Mouse (Mus musculus): ENCODE results near the gene 1810043G02Rik. TPM values are rescaled to one million over a fixed set of nuclear protein-coding genes. Genes with fewer than 3 reads are reported as not detected.
"Not testable (repeated sequence)": the region's sequence is repeated elsewhere in the genome, so short reads cannot be mapped to it uniquely, and the experiment has no call there.

The 1810043G02Rik gene
- polyA plus RNA-seq, 1 experiment from 2014 or later: 38.1 TPM

DNA sequence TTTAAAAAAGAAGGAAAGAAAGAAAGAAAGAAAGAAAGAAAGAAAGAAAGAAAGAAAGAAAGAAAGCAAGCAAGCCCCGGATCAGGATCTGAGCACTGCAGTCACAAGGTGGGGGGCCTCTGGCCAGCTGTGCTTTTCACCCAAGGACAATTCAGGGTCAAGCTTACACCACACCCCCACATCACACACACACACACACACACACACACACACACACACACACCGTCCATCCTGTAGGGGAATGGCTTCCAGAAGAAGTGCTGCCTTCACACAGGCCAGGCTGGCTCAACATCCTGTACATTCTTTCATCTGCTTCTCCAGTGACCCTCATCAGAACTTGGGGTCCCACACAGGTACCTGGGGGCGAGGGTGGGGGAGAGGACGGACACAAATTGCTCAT, 41.0 kb downstream of the 1810043G02Rik start:
- Histone ChIP-seq H3K27me3 (ENCODE audit: control insufficient read depth, insufficient read depth, low read length) (no peaks in the 10 kb centered on the region), H3K4me3 (ENCODE audit: low read depth, low read length) (no peak overlapping the region), H3K9me3 (ENCODE audit: control insufficient read depth, low read depth, low read length) (no peaks in the 10 kb centered on the region; the same call in 1 of the 2 replicates), H3K4me1 (ENCODE audit: control insufficient read depth, insufficient read depth, low read length) (no peaks in the 10 kb centered on the region), H3K36me3 (ENCODE audit: control insufficient read depth, insufficient read depth, low read length) (no peaks in the 10 kb centered on the region), H3K27ac (ENCODE audit: low read length) (no peak overlapping the region), H3K4me2 (replicated peaks; ENCODE audit: low read depth, low read length) (no peak overlapping the region), H3K9ac (replicated peaks; ENCODE audit: low read depth, low read length) (no peak overlapping the region)
- ATAC-seq (ENCODE audit: insufficient number of reproducible peaks, insufficient read depth, low FRiP score, low read depth): no peak
- 82% methylated on average over 4 of the region's 4 CpGs for WGBS

DNA sequence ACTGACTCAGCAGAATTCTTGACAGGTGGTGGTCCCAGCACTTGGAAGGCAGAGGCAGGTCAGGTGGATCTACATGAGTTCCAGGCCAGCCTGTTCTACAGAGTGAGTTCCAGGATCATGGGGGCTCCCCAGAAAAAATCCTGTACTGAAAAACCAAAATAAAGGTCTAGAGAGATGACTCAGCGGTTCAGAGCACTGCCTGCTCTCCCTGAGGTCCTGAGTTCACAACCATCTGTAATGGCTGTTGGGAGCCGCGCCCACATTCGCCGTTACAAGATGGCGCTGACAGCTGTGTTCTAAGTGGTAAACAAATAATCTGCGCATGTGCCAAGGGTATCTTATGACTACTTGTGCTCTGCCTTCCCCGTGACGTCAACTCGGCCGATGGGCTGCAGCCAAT, 41.7 kb downstream of the 1810043G02Rik start:
- not testable (repeated sequence) for ATAC-seq (ENCODE audit: insufficient number of reproducible peaks, insufficient read depth, low FRiP score, low read depth); H3K36me3 ChIP-seq (ENCODE audit: control insufficient read depth, insufficient read depth, low read length); H3K4me3 ChIP-seq (ENCODE audit: low read depth, low read length); H3K9ac ChIP-seq (replicated peaks; ENCODE audit: low read depth, low read length); H3K9me3 ChIP-seq (ENCODE audit: control insufficient read depth, low read depth, low read length); H3K27ac ChIP-seq (ENCODE audit: low read length); H3K27me3 ChIP-seq (ENCODE audit: control insufficient read depth, insufficient read depth, low read length); H3K4me1 ChIP-seq (ENCODE audit: control insufficient read depth, insufficient read depth, low read length); H3K4me2 ChIP-seq (replicated peaks; ENCODE audit: low read depth, low read length)
- 96% methylated on average over 6 of the region's 11 CpGs for WGBS

DNA sequence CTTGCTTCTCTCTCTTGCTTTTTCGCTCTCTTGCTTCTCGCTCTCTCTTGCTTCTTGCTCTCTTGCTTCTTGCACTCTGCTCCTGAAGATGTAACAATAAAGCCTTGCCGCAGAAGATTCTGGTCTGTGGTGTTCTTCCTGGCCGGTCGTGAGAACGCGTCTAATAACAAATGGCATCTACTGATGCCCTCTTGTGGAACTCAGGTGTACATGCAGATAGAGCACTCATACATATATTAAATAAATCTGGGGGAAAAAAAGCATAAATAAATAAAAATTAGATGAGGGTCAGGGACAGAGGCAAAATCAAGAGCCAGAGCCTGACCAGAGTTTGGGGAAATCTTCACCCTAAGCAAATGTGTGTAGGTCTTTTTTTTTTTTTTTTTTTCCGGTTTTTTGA, 47.1 kb downstream of the 1810043G02Rik start:
- not testable (repeated sequence) for H3K4me1 ChIP-seq (ENCODE audit: control insufficient read depth, insufficient read depth, low read length); H3K36me3 ChIP-seq (ENCODE audit: control insufficient read depth, insufficient read depth, low read length); H3K9ac ChIP-seq (replicated peaks; ENCODE audit: low read depth, low read length); H3K27ac ChIP-seq (ENCODE audit: low read length); H3K4me3 ChIP-seq (ENCODE audit: low read depth, low read length); H3K9me3 ChIP-seq (ENCODE audit: control insufficient read depth, low read depth, low read length); ATAC-seq (ENCODE audit: insufficient number of reproducible peaks, insufficient read depth, low FRiP score, low read depth); H3K27me3 ChIP-seq (ENCODE audit: control insufficient read depth, insufficient read depth, low read length); H3K4me2 ChIP-seq (replicated peaks; ENCODE audit: low read depth, low read length)
- WGBS: 76% methylated on average over 6 of the region's 8 CpGs

DNA sequence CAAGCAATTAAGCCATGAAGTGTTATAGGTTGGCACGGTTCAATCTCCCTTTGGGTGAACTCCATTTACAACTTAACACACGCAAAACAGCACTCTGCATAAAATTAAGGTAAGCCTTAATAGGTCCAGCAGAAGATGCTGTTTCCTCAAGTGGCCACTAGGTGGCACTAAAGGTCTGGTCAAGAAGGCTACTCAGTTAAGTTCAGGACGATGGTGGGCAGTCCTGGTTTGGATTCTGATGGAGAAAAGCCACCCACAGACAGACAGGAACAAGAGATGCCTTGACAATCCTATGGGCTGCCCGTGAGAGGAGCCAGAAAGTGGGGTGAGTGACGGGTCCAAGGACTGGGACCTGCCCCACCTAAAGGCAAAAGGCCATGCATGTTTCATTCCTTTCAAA, 49.8 kb downstream of the 1810043G02Rik start:
- Histone ChIP-seq H3K4me2 (replicated peaks; ENCODE audit: low read depth, low read length) (no peak overlapping the region), H3K9me3 (ENCODE audit: control insufficient read depth, low read depth, low read length) (no peaks in the 10 kb centered on the region), H3K4me1 (ENCODE audit: control insufficient read depth, insufficient read depth, low read length) (no peaks in the 10 kb centered on the region), H3K36me3 (ENCODE audit: control insufficient read depth, insufficient read depth, low read length) (no peaks in the 10 kb centered on the region), H3K4me3 (ENCODE audit: low read depth, low read length) (no peak overlapping the region), H3K9ac (replicated peaks; ENCODE audit: low read depth, low read length) (no peak overlapping the region), H3K27ac (ENCODE audit: low read length) (no peak overlapping the region), H3K27me3 (ENCODE audit: control insufficient read depth, insufficient read depth, low read length) (no peaks in the 10 kb centered on the region)
- peak; percentile 69; the same call in 1 of the 2 replicates for ATAC-seq (ENCODE audit: insufficient number of reproducible peaks, insufficient read depth, low FRiP score, low read depth)
- 7% methylated on average over 5 of the region's 5 CpGs for WGBS

DNA sequence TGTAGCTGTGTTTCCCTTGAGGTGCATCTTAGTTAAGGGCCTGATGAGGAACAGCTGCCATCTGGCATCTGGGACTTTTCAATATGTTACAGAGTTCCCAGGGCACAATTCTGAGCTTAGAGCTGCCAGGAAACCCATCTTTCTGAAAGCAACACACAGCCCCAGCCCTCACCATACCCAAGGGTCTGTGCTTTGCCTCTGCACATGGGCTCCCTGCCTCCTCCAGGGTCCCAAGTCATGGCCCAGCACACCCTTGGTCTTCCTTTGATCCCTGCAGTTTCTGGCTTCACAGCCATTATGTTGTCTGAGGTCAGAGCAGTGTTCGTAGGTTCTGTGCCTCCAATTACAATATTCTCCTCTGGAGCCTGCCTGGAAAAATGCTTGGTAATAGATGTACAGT, 50.8 kb downstream of the 1810043G02Rik start:
- H3K9ac ChIP-seq (replicated peaks; ENCODE audit: low read depth, low read length): no peak overlapping the region
- no peaks in the 10 kb centered on the region for H3K4me1 ChIP-seq (ENCODE audit: control insufficient read depth, insufficient read depth, low read length)
- H3K4me2 ChIP-seq (replicated peaks; ENCODE audit: low read depth, low read length): no peak overlapping the region
- ATAC-seq (ENCODE audit: insufficient number of reproducible peaks, insufficient read depth, low FRiP score, low read depth): no peak
- H3K9me3 ChIP-seq (ENCODE audit: control insufficient read depth, low read depth, low read length): no peaks in the 10 kb centered on the region
- no peaks in the 10 kb centered on the region for H3K36me3 ChIP-seq (ENCODE audit: control insufficient read depth, insufficient read depth, low read length)
- no peak overlapping the region for H3K27ac ChIP-seq (ENCODE audit: low read length)
- WGBS: 93% methylated on average over 1 of the region's 1 CpGs
- H3K4me3 ChIP-seq (ENCODE audit: low read depth, low read length): no peak overlapping the region
- H3K27me3 ChIP-seq (ENCODE audit: control insufficient read depth, insufficient read depth, low read length): no peaks in the 10 kb centered on the region

DNA sequence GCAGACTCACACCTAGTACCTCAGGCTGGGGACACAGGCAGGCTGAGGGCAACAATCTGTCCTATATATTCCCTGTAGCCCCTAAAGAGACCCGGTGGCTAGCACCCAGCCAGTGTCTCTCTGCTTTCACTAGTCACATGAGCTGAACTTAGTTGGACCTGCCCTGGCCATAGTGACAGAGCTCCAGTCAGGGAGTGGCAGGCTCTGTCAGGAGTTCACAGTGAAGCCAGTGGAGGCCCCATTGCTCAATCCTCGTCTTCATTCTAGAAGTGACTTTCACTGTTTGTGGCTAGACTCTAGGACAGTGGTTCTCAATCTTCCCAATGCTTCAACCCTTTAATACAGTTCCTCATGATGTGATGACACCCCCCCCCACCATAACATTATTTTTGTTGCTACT, 53.7 kb downstream of the 1810043G02Rik start:
- no peak for ATAC-seq (ENCODE audit: insufficient number of reproducible peaks, insufficient read depth, low FRiP score, low read depth)
- H3K27me3 ChIP-seq (ENCODE audit: control insufficient read depth, insufficient read depth, low read length): no peaks in the 10 kb centered on the region
- WGBS: 69% methylated on average over 2 of the region's 2 CpGs

More for the DNA sequence above, 53.7 kb downstream of the 1810043G02Rik start:
- Histone ChIP-seq H3K4me1 (ENCODE audit: control insufficient read depth, insufficient read depth, low read length) (no peaks in the 10 kb centered on the region), H3K9me3 (ENCODE audit: control insufficient read depth, low read depth, low read length) (no peaks in the 10 kb centered on the region), H3K9ac (replicated peaks; ENCODE audit: low read depth, low read length) (no peak overlapping the region), H3K4me2 (replicated peaks; ENCODE audit: low read depth, low read length) (no peak overlapping the region), H3K36me3 (ENCODE audit: control insufficient read depth, insufficient read depth, low read length) (no peaks in the 10 kb centered on the region), H3K4me3 (ENCODE audit: low read depth, low read length) (no peak overlapping the region), H3K27ac (ENCODE audit: low read length) (no peak overlapping the region)

Other genes with a start within 250 kb of the 1810043G02Rik start
- gene Gm18596, start 235.9 kb upstream of the 1810043G02Rik start, polyA plus RNA-seq (2014; fragmentation: Nextera tagmentation; extraction: Ambion mirVana): not detected in 2 replicates
- gene Gm9736, start 227.2 kb upstream of the 1810043G02Rik start, polyA plus RNA-seq (2014; fragmentation: Nextera tagmentation; extraction: Ambion mirVana): not detected in 2 replicates
- not detected in 2 replicates for gene Gm3233, start 218.8 kb upstream of the 1810043G02Rik start, polyA plus RNA-seq (2014; fragmentation: Nextera tagmentation; extraction: Ambion mirVana)
- not detected in 2 replicates for gene Gm3238, start 207.2 kb upstream of the 1810043G02Rik start, polyA plus RNA-seq (2014; fragmentation: Nextera tagmentation; extraction: Ambion mirVana)
- gene Gm7138, start 201.6 kb upstream of the 1810043G02Rik start, polyA plus RNA-seq (2014; fragmentation: Nextera tagmentation; extraction: Ambion mirVana): not detected in 2 replicates
- not detected in 2 replicates for gene Gm3250, start 196.0 kb upstream of the 1810043G02Rik start, polyA plus RNA-seq (2014; fragmentation: Nextera tagmentation; extraction: Ambion mirVana)
- not detected in 2 replicates for gene Gm7137, start 190.3 kb upstream of the 1810043G02Rik start, polyA plus RNA-seq (2014; fragmentation: Nextera tagmentation; extraction: Ambion mirVana)
- gene Gm9639, start 183.4 kb upstream of the 1810043G02Rik start, polyA plus RNA-seq (2014; fragmentation: Nextera tagmentation; extraction: Ambion mirVana): not detected in 2 replicates
- gene Gm19668, start 179.4 kb upstream of the 1810043G02Rik start, polyA plus RNA-seq (2014; fragmentation: Nextera tagmentation; extraction: Ambion mirVana): not detected in 2 replicates
- not detected in 2 replicates for gene Gm9507, start 166.7 kb upstream of the 1810043G02Rik start, polyA plus RNA-seq (2014; fragmentation: Nextera tagmentation; extraction: Ambion mirVana)
- not detected in 2 replicates for gene Gm2696, start 163.8 kb upstream of the 1810043G02Rik start, polyA plus RNA-seq (2014; fragmentation: Nextera tagmentation; extraction: Ambion mirVana)
- gene Krtap10-4, start 151.4 kb upstream of the 1810043G02Rik start, polyA plus RNA-seq (2014; fragmentation: Nextera tagmentation; extraction: Ambion mirVana): not detected in 2 replicates
- not detected in 2 replicates for gene Krtap10-10, start 142.6 kb upstream of the 1810043G02Rik start, polyA plus RNA-seq (2014; fragmentation: Nextera tagmentation; extraction: Ambion mirVana)
- not detected in 2 replicates for gene Gm36176, start 131.7 kb upstream of the 1810043G02Rik start, polyA plus RNA-seq (2014; fragmentation: Nextera tagmentation; extraction: Ambion mirVana)
- not detected in 2 replicates for gene Gm10318, start 125.7 kb upstream of the 1810043G02Rik start, polyA plus RNA-seq (2014; fragmentation: Nextera tagmentation; extraction: Ambion mirVana)
- not detected in 2 replicates for gene Gm3285, start 116.5 kb upstream of the 1810043G02Rik start, polyA plus RNA-seq (2014; fragmentation: Nextera tagmentation; extraction: Ambion mirVana)
- 5.4 and 6.7 TPM in 2 replicates for gene Lrrc3, start 76.0 kb upstream of the 1810043G02Rik start, polyA plus RNA-seq (2014; fragmentation: Nextera tagmentation; extraction: Ambion mirVana)
- gene Trpm2, start 8.0 kb upstream of the 1810043G02Rik start, polyA plus RNA-seq (2014; fragmentation: Nextera tagmentation; extraction: Ambion mirVana): 1.5 TPM in 2 replicates
- 161 and 196 TPM in 2 replicates for gene Pfkl, start 31.6 kb downstream of the 1810043G02Rik start, polyA plus RNA-seq (2014; fragmentation: Nextera tagmentation; extraction: Ambion mirVana)
- gene Dnmt3l, start 63.4 kb downstream of the 1810043G02Rik start, polyA plus RNA-seq (2014; fragmentation: Nextera tagmentation; extraction: Ambion mirVana): 0.71 TPM in 1 of 2 replicates, not detected in the other
- 0.27 and 0.56 TPM in 2 replicates for gene Aire, start 65.1 kb downstream of the 1810043G02Rik start, polyA plus RNA-seq (2014; fragmentation: Nextera tagmentation; extraction: Ambion mirVana)
- 5.6 and 6.1 TPM in 2 replicates for gene Icosl, start 90.8 kb downstream of the 1810043G02Rik start, polyA plus RNA-seq (2014; fragmentation: Nextera tagmentation; extraction: Ambion mirVana)
- 18.2 and 20.5 TPM in 2 replicates for gene D10Jhu81e, start 191.3 kb downstream of the 1810043G02Rik start, polyA plus RNA-seq (2014; fragmentation: Nextera tagmentation; extraction: Ambion mirVana)
- gene Pwp2, start 206.6 kb downstream of the 1810043G02Rik start, polyA plus RNA-seq (2014; fragmentation: Nextera tagmentation; extraction: Ambion mirVana): 14.0 and 14.1 TPM in 2 replicates

Measured in stomach, embryonic 14.5 days (tissue).